Mouse (Mus musculus) embryonic fibroblast, embryonic 13.5 days (primary cell): ENCODE data around the gene AI481877.

Source experiments
- CTCF ChIP-seq: IDR thresholded peaks from 2 replicates; pipeline ENCODE4 v1.5.1; 2011; ENCODE audit warnings: mild to moderate bottlenecking, control low read depth, low read length, moderate library complexity, borderline replicate concordance; ENCODE audit not compliant: insufficient read depth
- POLR2A ChIP-seq: IDR thresholded peaks from 2 replicates; pipeline ENCODE4 v1.6.1; 2011; ENCODE audit warnings: low read depth, mild to moderate bottlenecking, control low read depth, low read length, moderate library complexity

- TF ChIP-seq CTCF (no peak), POLR2A (no peak)
These were observed 98.1 kb downstream of the AI481877 start for GRCm38 (mm10) chr4:59040397-59041287.
